Mouse (Mus musculus) hindbrain, embryonic 15.5 days (tissue): ENCODE data around the gene Pah. TPM values are rescaled to one million over a fixed set of nuclear protein-coding genes. Genes with fewer than 3 reads are reported as not detected.

Experiments
- ATAC-seq: fragments of 200-750 bp; cut with Nextera tagmentation; 2 replicates; pipeline ENCODE4 v1.8.0; 2017; ENCODE audit warnings: low read depth, moderate number of reproducible peaks, moderate TSS enrichment; ENCODE audit not compliant: low FRiP score
- H3K27ac ChIP-seq: fragments of 300-500 bp; sonication (generic); replicated peaks from 2 replicates; pipeline ENCODE4 v1.5.1; 2015; ENCODE audit warnings: mild to moderate bottlenecking, inconsistent platforms
- H3K27me3 ChIP-seq: fragments of 300-500 bp; sonication (generic); 2 replicates; pipeline ENCODE4 v1.6.1; 2015; ENCODE audit warnings: control low read depth, inconsistent platforms
- H3K36me3 ChIP-seq: fragments of 300-500 bp; sonication (generic); 2 replicates; pipeline ENCODE4 v1.6.1; 2015; ENCODE audit warnings: control low read depth, inconsistent platforms
- H3K4me1 ChIP-seq: fragments of 300-500 bp; sonication (generic); replicated peaks from 2 replicates; pipeline ENCODE4 v1.6.1; 2015; ENCODE audit warnings: control low read depth, inconsistent platforms
- H3K4me2 ChIP-seq: fragments of 300-500 bp; sonication (generic); 2 replicates; pipeline ENCODE4 v1.6.1; 2015; ENCODE audit warnings: moderate library complexity, mild to moderate bottlenecking, inconsistent platforms
- H3K4me3 ChIP-seq: fragments of 300-500 bp; sonication (generic); 2 replicates; pipeline ENCODE4 v1.5.1; 2015; ENCODE audit warnings: mild to moderate bottlenecking, inconsistent platforms
- H3K9ac ChIP-seq: fragments of 300-500 bp; sonication (generic); 2 replicates; pipeline ENCODE4 v1.6.1; 2015; ENCODE audit warnings: inconsistent platforms
- H3K9me3 ChIP-seq: fragments of 300-500 bp; sonication (generic); 2 replicates; pipeline ENCODE4 v1.6.1; 2016; ENCODE audit warnings: control low read depth, inconsistent platforms
- WGBS: fragments of 180-500 bp; shearing (Covaris S2); methylation state at CpG from one replicate; pipeline ENCODE4 v1.1.7; 2015; 5-methylcytosine and 5-hydroxymethylcytosine counted together
- polyA plus RNA-seq: library from polyadenylated mRNA; unstranded; fragments of >200 nt; fragmentation: Nextera tagmentation; extraction: Ambion mirVana; gene quantifications from 2 replicates; pipeline ENCODE4 v1.2.1, GENCODE M21; 2015

Gene Pah
- polyA plus RNA-seq, 1 experiment from 2014 or later, result not detected

GRCm38 (mm10) chr10:87492332-87492660 is 29.3 kb upstream of the Pah start:
- H3K9ac ChIP-seq, result peak overlapping the region; percentile 71
- peak overlapping the region; percentile 89 for H3K27ac ChIP-seq
- no peaks in the 10 kb centered on the region for H3K36me3 ChIP-seq
- peaks cover 14% of the 10 kb centered on the region; the same call in 1 of the 2 replicates for H3K27me3 ChIP-seq
- H3K4me2 ChIP-seq, result peak overlapping the region; percentile 94
- 0% methylated on average over 26 of the region's 26 CpGs for WGBS
- peak overlapping the region; percentile 82 for H3K4me3 ChIP-seq
- no peaks in the 10 kb centered on the region for H3K9me3 ChIP-seq
- ATAC-seq, result 0 out of 2 replicates have a peak, but pooled peaks have one; percentile 0
- peaks cover 66% of the 10 kb centered on the region for H3K4me1 ChIP-seq

- Histone ChIP-seq H3K9ac (peak overlapping the region; percentile 71), H3K36me3 (no peaks in the 10 kb centered on the region), H3K4me1 (peaks cover 60% of the 10 kb centered on the region), H3K27ac (peak overlapping the region; percentile 89), H3K9me3 (0 out of 2 replicates have a peak, but pooled peaks cover 1% of the 10 kb centered on the region), H3K4me2 (peak overlapping the region; percentile 94), H3K27me3 (peaks cover 16% of the 10 kb centered on the region; the same call in 1 of the 2 replicates), H3K4me3 (peak overlapping the region; percentile 82)
- WGBS, result under 1% methylated on average over 73 of the region's 90 CpGs
- peak; percentile 12 for ATAC-seq
These were observed 28.7 kb upstream of the Pah start for GRCm38 (mm10) chr10:87492661-87493551.

- Histone ChIP-seq H3K36me3 (no peaks in the 10 kb centered on the region), H3K4me3 (peak within 1 kb of the TSS; percentile 82), H3K4me1 (peaks cover 53% of the 10 kb centered on the region), H3K27ac (peak within 1 kb of the TSS; percentile 89), H3K9ac (peak within 1 kb of the TSS; percentile 71), H3K9me3 (0 out of 2 replicates have a peak, but pooled peaks cover 3% of the 10 kb centered on the region), H3K27me3 (peaks cover 20% of the 10 kb centered on the region; the same call in 1 of the 2 replicates), H3K4me2 (peak within 1 kb of the TSS; percentile 94)
- WGBS, result under 1% methylated on average over 32 of the region's 34 CpGs
- ATAC-seq, result peak; percentile 54
These were observed 28.0 kb upstream of the Pah start, which contains the start of gene Ascl1 for GRCm38 (mm10) chr10:87493576-87493975. Ascl1 (minus strand) TSS chr10:87493660.

GRCm38 (mm10) chr10:87494176-87494575 is 27.4 kb upstream of the Pah start:
- H3K36me3 ChIP-seq, result no peaks in the 10 kb centered on the region
- no peak; the same call in 1 of the 2 replicates for ATAC-seq
- peaks cover 20% of the 10 kb centered on the region; the same call in 1 of the 2 replicates for H3K27me3 ChIP-seq
- H3K4me2 ChIP-seq, result peak overlapping the region; percentile 94
- WGBS, result 0% methylated on average over 4 of the region's 4 CpGs
- 0 out of 2 replicates have a peak, but pooled peaks cover 3% of the 10 kb centered on the region for H3K9me3 ChIP-seq
- peak overlapping the region; percentile 71; the same call in 1 of the 2 replicates for H3K9ac ChIP-seq
- H3K4me1 ChIP-seq, result peaks cover 47% of the 10 kb centered on the region
- peak overlapping the region; percentile 89; the same call in 1 of the 2 replicates for H3K27ac ChIP-seq
- peak overlapping the region; percentile 82 for H3K4me3 ChIP-seq

- 1% methylated on average over 18 of the region's 18 CpGs for WGBS
- H3K27ac ChIP-seq, result no peak overlapping the region; the same call in 1 of the 2 replicates
- H3K9me3 ChIP-seq, result 0 out of 2 replicates have a peak, but pooled peaks cover 3% of the 10 kb centered on the region
- H3K4me2 ChIP-seq, result peak overlapping the region; percentile 94
- no peaks in the 10 kb centered on the region for H3K36me3 ChIP-seq
- H3K9ac ChIP-seq, result 0 out of 2 replicates have a peak overlapping the region, but pooled peaks have one; percentile 23
- H3K27me3 ChIP-seq, result peaks cover 20% of the 10 kb centered on the region; the same call in 1 of the 2 replicates
- peaks cover 43% of the 10 kb centered on the region for H3K4me1 ChIP-seq
- ATAC-seq, result peak; percentile 69
- H3K4me3 ChIP-seq, result peak overlapping the region; percentile 82
These were observed 27.0 kb upstream of the Pah start for GRCm38 (mm10) chr10:87494596-87494995.

GRCm38 (mm10) chr10:87497056-87497455 is 24.5 kb upstream of the Pah start:
- Histone ChIP-seq H3K27me3 (peaks cover 20% of the 10 kb centered on the region; the same call in 1 of the 2 replicates), H3K9ac (no peak overlapping the region), H3K27ac (no peak overlapping the region), H3K9me3 (0 out of 2 replicates have a peak, but pooled peaks cover 3% of the 10 kb centered on the region), H3K4me2 (no peak overlapping the region), H3K4me3 (no peak overlapping the region), H3K36me3 (no peaks in the 10 kb centered on the region), H3K4me1 (peaks cover 38% of the 10 kb centered on the region)
- WGBS, result 91% methylated on average over 2 of the region's 2 CpGs
- no peak for ATAC-seq

- WGBS, result 5% methylated on average over 20 of the region's 20 CpGs
- peak overlapping the region; percentile 51 for H3K4me2 ChIP-seq
- H3K4me1 ChIP-seq, result peaks cover 15% of the 10 kb centered on the region
- H3K27ac ChIP-seq, result no peak overlapping the region
- H3K4me3 ChIP-seq, result peak overlapping the region; percentile 22
- 0 out of 2 replicates have a peak overlapping the region, but pooled peaks have one; percentile 18 for H3K9ac ChIP-seq
- H3K36me3 ChIP-seq, result no peaks in the 10 kb centered on the region
- peaks cover 17% of the 10 kb centered on the region; the same call in 1 of the 2 replicates for H3K27me3 ChIP-seq
- peak; percentile 25; the same call in 1 of the 2 replicates for ATAC-seq
- H3K9me3 ChIP-seq, result 0 out of 2 replicates have a peak, but pooled peaks cover 3% of the 10 kb centered on the region
These were observed 20.5 kb upstream of the Pah start for GRCm38 (mm10) chr10:87500926-87501658.

- peaks cover 15% of the 10 kb centered on the region for H3K4me1 ChIP-seq
- H3K4me3 ChIP-seq, result no peak overlapping the region
- H3K9me3 ChIP-seq, result 0 out of 2 replicates have a peak, but pooled peaks cover 3% of the 10 kb centered on the region
- no peak overlapping the region for H3K27ac ChIP-seq
- WGBS, result 1% methylated on average over 7 of the region's 7 CpGs
- no peak overlapping the region for H3K9ac ChIP-seq
- H3K4me2 ChIP-seq, result peak overlapping the region; percentile 51
- peaks cover 17% of the 10 kb centered on the region; the same call in 1 of the 2 replicates for H3K27me3 ChIP-seq
- peak; percentile 36; the same call in 1 of the 2 replicates for ATAC-seq
- H3K36me3 ChIP-seq, result no peaks in the 10 kb centered on the region
These were observed 19.9 kb upstream of the Pah start for GRCm38 (mm10) chr10:87501659-87502042.

GRCm38 (mm10) chr10:87502283-87502682 is 19.3 kb upstream of the Pah start:
- ATAC-seq, result peak; percentile 54; the same call in 1 of the 2 replicates
- peaks cover 15% of the 10 kb centered on the region for H3K4me1 ChIP-seq
- H3K27ac ChIP-seq, result no peak overlapping the region
- no peak overlapping the region for H3K9ac ChIP-seq
- H3K4me3 ChIP-seq, result no peak overlapping the region
- H3K27me3 ChIP-seq, result peaks cover 11% of the 10 kb centered on the region; the same call in 1 of the 2 replicates
- 0 out of 2 replicates have a peak, but pooled peaks cover 3% of the 10 kb centered on the region for H3K9me3 ChIP-seq
- no peaks in the 10 kb centered on the region for H3K36me3 ChIP-seq
- H3K4me2 ChIP-seq, result peak overlapping the region; percentile 51; the same call in 1 of the 2 replicates
- 9% methylated on average over 5 of the region's 5 CpGs for WGBS

- 0 out of 2 replicates have a peak, but pooled peaks have one; percentile 25 for ATAC-seq
- Histone ChIP-seq H3K27me3 (peaks cover 5% of the 10 kb centered on the region; the same call in 1 of the 2 replicates), H3K9ac (no peak overlapping the region), H3K36me3 (no peaks in the 10 kb centered on the region), H3K9me3 (no peaks in the 10 kb centered on the region), H3K4me3 (no peak overlapping the region), H3K4me1 (peaks cover 15% of the 10 kb centered on the region), H3K4me2 (peak overlapping the region; percentile 30), H3K27ac (no peak overlapping the region)
- under 1% methylated on average over 10 of the region's 10 CpGs for WGBS
These were observed 17.6 kb upstream of the Pah start for GRCm38 (mm10) chr10:87503946-87504345.

GRCm38 (mm10) chr10:87508581-87508980 is 13.0 kb upstream of the Pah start:
- Histone ChIP-seq H3K4me3 (no peak overlapping the region), H3K4me2 (no peak overlapping the region), H3K9ac (no peak overlapping the region), H3K4me1 (no peaks in the 10 kb centered on the region), H3K36me3 (no peaks in the 10 kb centered on the region), H3K9me3 (no peaks in the 10 kb centered on the region), H3K27me3 (peaks cover 2% of the 10 kb centered on the region; the same call in 1 of the 2 replicates), H3K27ac (no peak overlapping the region)
- 92% methylated on average over 4 of the region's 4 CpGs for WGBS
- ATAC-seq, result no peak
